Mouse (Mus musculus) limb, embryonic 11.5 days (tissue): ENCODE data around the gene Kri1. TPM values are rescaled to one million over a fixed set of nuclear protein-coding genes. Genes with fewer than 3 reads are reported as not detected.
"Not testable (repeated sequence)": the region's sequence is repeated elsewhere in the genome, so short reads cannot be mapped to it uniquely, and the experiment has no call there.

Experiments
- ATAC-seq: fragments of 200-750 bp; cut with Nextera tagmentation; 2 replicates; pipeline ENCODE4 v1.8.0; 2017; ENCODE audit warnings: low read depth; ENCODE audit not compliant: insufficient number of reproducible peaks, low FRiP score, low TSS enrichment
- DNase-seq: peaks from one replicate; pipeline ENCODE4 v3.0.0-alpha.2; 2015; ENCODE audit warnings: low spot score
- H3K27ac ChIP-seq: fragments of 300-500 bp; sonication (generic); replicated peaks from 2 replicates; pipeline ENCODE4 v1.5.1; 2014; ENCODE audit warnings: low read depth, mild to moderate bottlenecking, low read length
- H3K27me3 ChIP-seq: fragments of 300-500 bp; sonication (generic); 2 replicates; pipeline ENCODE4 v1.6.1; 2014; ENCODE audit warnings: mild to moderate bottlenecking, low read length, mixed read lengths; ENCODE audit not compliant: control insufficient read depth, insufficient read depth
- H3K36me3 ChIP-seq: fragments of 300-500 bp; sonication (generic); 2 replicates; pipeline ENCODE4 v1.6.1; 2014; ENCODE audit warnings: mild to moderate bottlenecking, low read length, moderate library complexity, mixed read lengths; ENCODE audit not compliant: control insufficient read depth, insufficient read depth
- H3K4me1 ChIP-seq: fragments of 300-500 bp; sonication (generic); 2 replicates; pipeline ENCODE4 v1.6.1; 2014; ENCODE audit warnings: low read length, mixed read lengths; ENCODE audit not compliant: control insufficient read depth, insufficient read depth
- H3K4me2 ChIP-seq: fragments of 300-500 bp; sonication (generic); 2 replicates; pipeline ENCODE4 v1.6.1; 2014; ENCODE audit warnings: low read depth, mild to moderate bottlenecking, moderate library complexity; ENCODE audit not compliant: severe bottlenecking
- H3K4me3 ChIP-seq: fragments of 300-500 bp; sonication (generic); 2 replicates; pipeline ENCODE4 v1.5.1; 2014; ENCODE audit warnings: low read depth, low read length
- H3K9ac ChIP-seq: fragments of 300-500 bp; sonication (generic); 2 replicates; pipeline ENCODE4 v1.6.1; 2014; ENCODE audit warnings: mild to moderate bottlenecking, low read length
- H3K9me3 ChIP-seq: fragments of 300-500 bp; sonication (generic); 2 replicates; pipeline ENCODE4 v1.6.1; 2016; ENCODE audit warnings: low read length; ENCODE audit not compliant: control insufficient read depth
- WGBS: fragments of 180-500 bp; shearing (Covaris S2); extraction: QIAGEN DNeasy Blood & Tissue Kit; methylation state at CpG from one replicate; pipeline ENCODE4 v1.1.7; 2014; 5-methylcytosine and 5-hydroxymethylcytosine counted together
- polyA plus RNA-seq: library from polyadenylated mRNA; unstranded; fragments of >200 nt; fragmentation: Nextera tagmentation; extraction: Ambion mirVana; gene quantifications from 2 replicates; pipeline ENCODE4 v1.2.1, GENCODE M21; 2014

The Kri1 gene
- polyA plus RNA-seq, 1 experiment from 2014 or later = 14.1 TPM

DNA sequence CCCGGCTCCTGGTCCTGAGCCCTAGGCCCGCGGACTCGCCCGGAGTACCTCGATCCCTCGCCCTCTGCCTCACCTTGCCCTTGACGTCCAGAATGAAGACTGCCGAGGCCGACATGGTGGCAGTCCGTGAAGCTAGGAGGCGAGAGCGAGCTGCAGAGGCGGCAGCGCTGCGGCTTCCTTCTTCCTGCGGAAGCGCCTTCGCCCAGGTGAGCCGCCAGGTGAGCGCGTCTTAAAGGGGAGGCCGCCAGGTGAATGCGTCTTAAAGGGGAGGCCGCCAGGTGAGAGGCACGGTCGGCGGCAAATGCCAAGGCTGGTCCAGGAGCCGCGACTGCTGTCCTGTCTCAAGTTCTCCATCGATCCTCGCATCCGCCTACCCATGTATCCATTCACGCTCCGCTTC is 24.4 kb upstream of the Kri1 start, which contains the start of gene Ap1m2:
TSS of gene Ap1m2 (minus strand) at position 204 of the 400 bp plus-strand sequence.
- DNase-seq (peak; percentile 34), ATAC-seq (no peak)
- Histone ChIP-seq H3K4me1 (no peaks in the 10 kb centered on the region), H3K4me3 (peak within 1 kb of the TSS; percentile 20), H3K36me3 (no peaks in the 10 kb centered on the region), H3K4me2 (peak within 1 kb of the TSS; percentile 28), H3K27me3 (peaks cover 18% of the 10 kb centered on the region), H3K9ac (peak within 1 kb of the TSS; percentile 12; the same call in 1 of the 2 replicates), H3K27ac (no peak within 1 kb of the TSS), H3K9me3 (no peaks in the 10 kb centered on the region)
- 10% methylated on average over 35 of the region's 35 CpGs for WGBS

DNA sequence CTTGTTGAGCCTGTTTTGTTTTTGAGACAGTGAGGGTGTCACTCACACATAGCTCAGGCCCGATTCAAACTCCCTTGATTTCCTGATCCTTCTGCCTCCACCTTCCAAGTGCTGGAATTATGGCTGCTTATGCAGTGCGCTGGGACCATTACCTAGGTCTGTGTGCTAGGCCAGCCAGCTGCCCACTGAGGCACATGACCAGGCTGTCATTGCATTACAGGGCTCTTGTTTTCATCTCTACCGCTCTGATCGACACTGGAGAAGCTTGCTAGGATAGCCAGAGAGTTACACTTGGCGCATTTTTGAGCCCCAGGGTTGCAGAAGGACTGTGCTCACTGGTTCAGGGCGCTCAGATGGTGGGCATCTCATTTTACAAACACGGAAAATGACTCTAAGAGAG is 23.9 kb upstream of the Kri1 start:
- DNase-seq = no peak
- no peak for ATAC-seq
- Histone ChIP-seq H3K9ac (peak overlapping the region; percentile 12; the same call in 1 of the 2 replicates), H3K4me2 (no peak overlapping the region; the same call in 1 of the 2 replicates), H3K27me3 (peaks cover 18% of the 10 kb centered on the region), H3K36me3 (no peaks in the 10 kb centered on the region), H3K4me3 (peak overlapping the region; percentile 20), H3K27ac (no peak overlapping the region), H3K4me1 (no peaks in the 10 kb centered on the region), H3K9me3 (no peaks in the 10 kb centered on the region)
- 26% methylated on average over 7 of the region's 7 CpGs for WGBS

DNA sequence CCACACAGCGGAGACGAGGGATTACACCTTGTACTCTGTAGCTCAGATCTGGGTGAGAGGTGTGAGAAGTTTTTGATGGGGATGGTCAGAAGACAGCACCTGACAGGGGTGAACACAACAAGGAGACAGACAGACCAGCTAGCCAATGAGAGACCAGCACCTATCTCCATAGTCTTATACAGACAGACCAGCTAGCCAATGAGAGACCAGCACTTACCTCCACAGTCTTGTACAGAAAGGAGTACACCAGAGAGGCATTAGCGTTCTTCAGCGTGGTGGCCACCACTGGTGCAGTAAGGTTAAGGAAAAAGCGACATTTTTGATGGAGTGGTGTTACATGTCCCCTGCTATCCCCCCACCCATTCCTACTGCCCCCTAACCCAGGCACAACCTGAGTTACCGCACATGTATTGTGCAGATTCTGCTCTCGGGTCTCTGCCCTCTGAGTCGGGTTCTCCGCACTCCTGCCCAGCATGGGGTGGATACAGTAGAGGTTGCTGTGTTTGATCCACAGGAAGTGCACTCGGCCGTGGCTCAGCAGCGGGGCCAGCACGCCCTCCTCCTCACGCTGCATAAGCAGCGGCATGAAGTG is 21.5 kb upstream of the Kri1 start:
- no peak overlapping the region for H3K9ac ChIP-seq
- H3K4me2 ChIP-seq = no peak overlapping the region
- H3K4me1 ChIP-seq = no peaks in the 10 kb centered on the region
- H3K27ac ChIP-seq = no peak overlapping the region
- peaks cover 18% of the 10 kb centered on the region for H3K27me3 ChIP-seq
- WGBS = 62% methylated on average over 15 of the region's 15 CpGs
- ATAC-seq = no peak
- no peaks in the 10 kb centered on the region for H3K9me3 ChIP-seq
- no peak overlapping the region for H3K4me3 ChIP-seq
- DNase-seq = no peak
- H3K36me3 ChIP-seq = no peaks in the 10 kb centered on the region

DNA sequence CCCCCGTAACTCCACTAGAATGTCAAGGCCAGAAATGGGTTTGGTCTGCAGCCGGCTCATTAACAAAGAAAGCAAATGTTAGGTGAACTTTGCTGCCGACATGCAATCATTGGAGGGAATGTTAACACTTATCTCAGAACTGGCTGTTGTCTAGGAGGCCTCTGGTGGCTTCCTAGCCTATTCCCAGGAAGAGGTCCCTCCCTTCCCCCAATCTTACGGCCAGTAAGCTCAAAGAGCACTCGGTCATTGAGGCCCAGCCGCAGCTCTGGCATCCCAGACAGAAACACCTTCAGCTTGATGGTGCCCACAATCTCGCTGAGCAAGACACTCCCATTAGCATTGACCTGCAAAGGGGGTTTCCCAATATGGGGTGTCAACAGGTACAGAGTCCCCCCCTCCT is 17.3 kb upstream of the Kri1 start:
- H3K27ac ChIP-seq = no peak overlapping the region

DNA sequence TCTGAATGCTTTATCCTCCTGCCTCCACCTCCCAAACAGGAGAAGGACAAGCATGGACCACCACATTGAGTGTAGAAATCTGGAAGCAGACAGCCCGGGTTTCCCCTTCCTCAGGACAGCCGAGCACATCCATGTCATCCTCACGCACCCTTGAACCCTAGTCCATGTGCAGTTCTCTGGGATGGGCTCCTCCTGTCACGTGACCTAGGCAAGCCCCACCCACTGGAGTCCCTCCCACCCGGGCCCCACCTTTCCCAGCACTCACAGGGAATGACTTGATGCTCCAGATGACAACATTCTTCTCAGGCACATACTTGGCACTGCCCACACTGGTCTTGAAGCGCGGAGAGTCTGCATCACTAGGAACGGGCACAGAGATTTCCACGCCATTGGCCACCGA is 11.2 kb upstream of the Kri1 start:
- Histone ChIP-seq H3K27ac (no peak overlapping the region), H3K27me3 (no peaks in the 10 kb centered on the region), H3K9ac (no peak overlapping the region), H3K4me3 (no peak overlapping the region), H3K9me3 (no peaks in the 10 kb centered on the region), H3K36me3 (no peaks in the 10 kb centered on the region), H3K4me1 (no peaks in the 10 kb centered on the region), H3K4me2 (no peak overlapping the region)
- no peak for ATAC-seq
- no peak for DNase-seq
- WGBS = 85% methylated on average over 10 of the region's 10 CpGs

More for the DNA sequence above, 17.3 kb upstream of the Kri1 start:
- 85% methylated on average over 7 of the region's 7 CpGs for WGBS
- ATAC-seq (no peak), DNase-seq (no peak)
- no peaks in the 10 kb centered on the region for H3K27me3 ChIP-seq
- H3K4me1 ChIP-seq = no peaks in the 10 kb centered on the region
- no peak overlapping the region for H3K9ac ChIP-seq
- no peak overlapping the region for H3K4me3 ChIP-seq
- no peaks in the 10 kb centered on the region for H3K36me3 ChIP-seq
- no peak overlapping the region for H3K4me2 ChIP-seq
- no peaks in the 10 kb centered on the region for H3K9me3 ChIP-seq

DNA sequence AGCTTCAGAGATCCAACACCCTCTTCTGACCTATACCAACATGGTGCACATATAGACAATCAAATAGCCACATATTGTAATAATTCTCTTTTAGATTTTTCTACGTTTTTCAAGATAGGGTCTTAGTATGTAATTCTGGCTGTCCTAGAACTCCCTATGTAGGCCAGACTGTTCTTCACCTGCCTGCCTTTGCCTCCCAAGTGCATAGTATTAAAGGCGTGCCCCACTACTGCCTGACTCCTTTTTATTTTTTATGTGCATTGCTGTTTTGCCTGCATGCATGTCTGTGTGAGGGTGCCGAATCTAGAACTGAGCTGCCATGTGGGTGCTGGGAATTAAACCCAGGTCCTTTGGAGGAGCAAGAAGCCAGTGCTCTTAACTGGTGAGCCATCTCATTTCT is 4.5 kb upstream of the Kri1 start:
- DNase-seq (no peak), ATAC-seq (no peak)
- H3K9ac ChIP-seq = no peak overlapping the region
- H3K27ac ChIP-seq = no peak overlapping the region
- H3K4me1 ChIP-seq = peaks cover 6% of the 10 kb centered on the region
- 87% methylated on average over 3 of the region's 3 CpGs for WGBS
- no peaks in the 10 kb centered on the region for H3K9me3 ChIP-seq
- H3K36me3 ChIP-seq = no peaks in the 10 kb centered on the region
- H3K4me2 ChIP-seq = no peak overlapping the region
- H3K4me3 ChIP-seq = no peak overlapping the region
- H3K27me3 ChIP-seq = no peaks in the 10 kb centered on the region

DNA sequence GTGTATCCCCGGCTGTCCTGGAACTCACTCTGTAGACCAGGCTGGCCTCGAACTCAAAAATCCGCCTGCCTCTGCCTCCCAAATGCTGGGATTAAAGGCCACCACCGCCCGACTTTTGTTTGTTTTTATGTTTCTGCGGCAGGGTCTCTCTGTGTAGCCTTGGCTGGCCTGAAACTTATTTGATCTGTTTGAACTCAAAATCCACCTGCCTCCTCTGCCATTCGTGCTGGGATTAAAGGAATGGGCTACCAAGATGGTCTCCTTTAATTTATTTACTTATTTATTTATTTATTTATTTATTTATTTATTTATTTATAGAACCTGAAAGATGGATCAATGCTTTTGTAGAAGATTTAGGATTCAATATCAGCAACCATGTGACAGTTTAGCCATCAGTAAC is 4.1 kb upstream of the Kri1 start:
- not testable (repeated sequence) for H3K9me3 ChIP-seq, H3K36me3 ChIP-seq, ATAC-seq, H3K4me1 ChIP-seq, H3K27me3 ChIP-seq
- H3K27ac ChIP-seq = peak overlapping the region; percentile 78
- peak overlapping the region; percentile 58 for H3K4me3 ChIP-seq
- peak overlapping the region; percentile 63; the same call in 1 of the 2 replicates for H3K9ac ChIP-seq
- peak; percentile 41 for DNase-seq
- H3K4me2 ChIP-seq = peak overlapping the region; percentile 46
- 22% methylated on average over 7 of the region's 7 CpGs for WGBS

DNA sequence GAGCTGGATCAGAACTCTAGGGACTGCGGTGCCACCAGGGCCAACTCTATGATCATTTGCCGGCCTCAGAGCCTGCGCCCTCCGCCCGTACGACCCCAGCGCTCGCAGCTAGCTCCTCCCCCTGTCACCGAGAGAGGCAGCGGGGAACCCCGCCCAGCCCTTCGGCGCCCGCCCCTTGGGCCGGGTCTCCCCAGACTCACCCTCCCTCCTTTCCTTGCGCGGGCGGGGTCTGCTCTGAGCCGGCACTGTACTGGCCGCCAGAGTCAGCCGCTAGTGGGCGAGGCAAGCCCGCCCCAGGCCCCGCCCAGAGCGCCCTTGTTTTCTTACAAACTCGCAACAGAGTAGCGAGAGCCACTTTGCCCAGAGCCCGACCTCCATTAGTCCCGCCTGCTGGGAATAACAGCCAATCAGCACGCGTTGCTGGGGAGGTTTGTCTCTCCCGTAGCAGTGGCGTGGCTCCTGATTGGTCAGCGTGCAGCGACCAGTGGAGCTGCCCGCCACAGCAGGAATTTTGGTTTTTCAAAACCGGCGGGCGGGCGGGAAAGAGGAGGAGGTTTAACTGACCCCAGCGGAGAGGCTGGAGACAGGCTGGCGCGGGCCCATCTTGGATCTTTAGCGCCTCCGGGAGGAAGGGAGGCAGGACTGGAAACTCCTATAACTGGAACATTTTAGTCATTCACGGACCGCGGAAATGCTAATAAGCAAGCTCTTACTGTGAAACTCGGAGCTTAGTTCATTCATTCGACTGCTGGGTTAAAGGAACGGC is 3.4 kb upstream of the Kri1 start, which contains the start of gene Cdkn2d:
TSS of gene Cdkn2d (minus strand) at position 386 of the 766 bp plus-strand sequence.
- Histone ChIP-seq H3K27me3 (no peaks in the 10 kb centered on the region), H3K4me3 (peak within 1 kb of the TSS; percentile 58), H3K9ac (peak within 1 kb of the TSS; percentile 63), H3K9me3 (no peaks in the 10 kb centered on the region), H3K27ac (peak within 1 kb of the TSS; percentile 78), H3K4me2 (peak within 1 kb of the TSS; percentile 60), H3K4me1 (peaks cover 12% of the 10 kb centered on the region), H3K36me3 (no peaks in the 10 kb centered on the region)
- ATAC-seq = peak; percentile 97
- WGBS = under 1% methylated on average over 51 of the region's 51 CpGs
- peak; percentile 100 for DNase-seq
